Mouse (Mus musculus) lung, adult 2 months (tissue): ENCODE data around the gene Tom1l2.

ENCODE experiments used
- CTCF ChIP-seq: fragments of 200-500 bp; IDR thresholded peaks from 2 replicates; pipeline ENCODE4 v1.5.1; 2011; ENCODE audit warnings: mild to moderate bottlenecking, low read length, control low read depth; ENCODE audit not compliant: insufficient read depth
- POLR2A ChIP-seq: fragments of 200-500 bp; IDR thresholded peaks from 2 replicates; pipeline ENCODE4 v1.6.1; 2011; ENCODE audit warnings: low read depth, mild to moderate bottlenecking, control low read depth, low read length, borderline replicate concordance; ENCODE audit errors: extremely low read depth

GRCm38 (mm10) chr11:60188275-60188853 is 164.3 kb downstream of the Tom1l2 start:
- TF ChIP-seq CTCF, result no peak
- no peak for TF ChIP-seq POLR2A
